Mouse (Mus musculus) thymus, postnatal 14 days (tissue): Measurements from ENCODE around the gene Mrln.
"Not testable (repeated sequence)": the region's sequence is repeated elsewhere in the genome, so short reads cannot be mapped to it uniquely, and the experiment has no call there.

Source experiments
- DNase-seq: peaks from one replicate; pipeline ENCODE4 v3.0.0; 2021

Gene Mrln

GRCm38 (mm10) chr10:70195786-70196185 is 8.7 kb upstream of the Mrln start:
- DNase-seq = no peak

GRCm38 (mm10) chr10:70196666-70197065 is 7.8 kb upstream of the Mrln start:
- DNase-seq = no peak

- no peak for DNase-seq
Measured at GRCm38 (mm10) chr10:70197601-70198000, 6.9 kb upstream of the Mrln start.

GRCm38 (mm10) chr10:70198012-70198411 is 6.5 kb upstream of the Mrln start:
- DNase-seq = no peak

- no peak for DNase-seq
Measured at GRCm38 (mm10) chr10:70198951-70199463, 5.5 kb upstream of the Mrln start.

- no peak for DNase-seq
Measured at GRCm38 (mm10) chr10:70199466-70200210, 4.8 kb upstream of the Mrln start.

- no peak for DNase-seq
Measured at GRCm38 (mm10) chr10:70200889-70201500, 3.5 kb upstream of the Mrln start.

GRCm38 (mm10) chr10:70211281-70211680 is 6.8 kb downstream of the Mrln start:
- DNase-seq = no peak

GRCm38 (mm10) chr10:70220971-70221370 is 16.5 kb downstream of the Mrln start:
- no peak for DNase-seq

- not testable (repeated sequence) for DNase-seq
Measured at GRCm38 (mm10) chr10:70222231-70222630, 17.8 kb downstream of the Mrln start.

GRCm38 (mm10) chr10:70224571-70224970 is 20.1 kb downstream of the Mrln start:
- DNase-seq = no peak

GRCm38 (mm10) chr10:70225760-70226159 is 21.3 kb downstream of the Mrln start:
- no peak for DNase-seq

GRCm38 (mm10) chr10:70226608-70227007 is 22.1 kb downstream of the Mrln start:
- DNase-seq = no peak

- no peak for DNase-seq
Measured at GRCm38 (mm10) chr10:70230352-70230751, 25.9 kb downstream of the Mrln start.

GRCm38 (mm10) chr10:70237936-70238335 is 33.5 kb downstream of the Mrln start:
- no peak for DNase-seq

GRCm38 (mm10) chr10:70242751-70243444 is 38.4 kb downstream of the Mrln start:
- no peak for DNase-seq

- peak; percentile 9 for DNase-seq
Measured at GRCm38 (mm10) chr10:70244921-70245558, 40.6 kb downstream of the Mrln start, which contains the start of gene Slc16a9. Slc16a9 (plus strand) TSS chr10:70245100.

GRCm38 (mm10) chr10:70245559-70245945 is 41.1 kb downstream of the Mrln start:
- no peak for DNase-seq

GRCm38 (mm10) chr10:70246076-70246475 is 41.6 kb downstream of the Mrln start:
- no peak for DNase-seq

- no peak for DNase-seq
Measured at GRCm38 (mm10) chr10:70250354-70250753, 45.9 kb downstream of the Mrln start.

GRCm38 (mm10) chr10:70250766-70251165 is 46.3 kb downstream of the Mrln start:
- DNase-seq = no peak

- DNase-seq = no peak
Measured at GRCm38 (mm10) chr10:70254666-70255065, 50.2 kb downstream of the Mrln start.

GRCm38 (mm10) chr10:70255601-70256210 is 51.2 kb downstream of the Mrln start:
- DNase-seq = no peak
